Mouse (Mus musculus) fibroblast of lung, adult 2 months (primary cell): ENCODE data around the gene Tspan31.
"Not testable (repeated sequence)": the region's sequence is repeated elsewhere in the genome, so short reads cannot be mapped to it uniquely, and the experiment has no call there.

ENCODE experiments used
- DNase-seq: peaks from one replicate; pipeline ENCODE4 v3.0.0-alpha.2; 2011; ENCODE audit warnings: low read depth

Tspan31 gene

DNA sequence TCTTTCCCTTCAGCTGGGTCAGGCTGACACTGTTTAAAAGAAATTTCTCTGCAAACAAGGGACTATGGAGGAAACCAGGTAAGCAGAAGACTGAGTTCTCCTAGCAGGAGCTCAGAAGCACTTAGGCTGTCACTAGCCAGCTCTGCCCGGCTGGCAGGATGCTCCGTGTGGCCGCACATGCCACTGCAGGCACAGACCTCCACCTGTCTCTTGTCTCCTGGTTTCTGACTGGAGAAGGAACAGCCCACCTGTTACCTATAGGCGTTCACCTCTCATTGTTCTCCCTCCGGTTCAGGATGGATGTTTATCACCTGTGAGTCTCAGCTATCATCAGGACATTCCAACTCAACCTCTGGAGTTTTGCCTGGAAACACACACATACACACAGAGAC is 13.8 kb upstream of the Tspan31 start:
- DNase-seq = no peak

- DNase-seq = no peak
These were observed 13.3 kb upstream of the Tspan31 start for GRCm38 (mm10) chr10:127083292-127083914.

DNA sequence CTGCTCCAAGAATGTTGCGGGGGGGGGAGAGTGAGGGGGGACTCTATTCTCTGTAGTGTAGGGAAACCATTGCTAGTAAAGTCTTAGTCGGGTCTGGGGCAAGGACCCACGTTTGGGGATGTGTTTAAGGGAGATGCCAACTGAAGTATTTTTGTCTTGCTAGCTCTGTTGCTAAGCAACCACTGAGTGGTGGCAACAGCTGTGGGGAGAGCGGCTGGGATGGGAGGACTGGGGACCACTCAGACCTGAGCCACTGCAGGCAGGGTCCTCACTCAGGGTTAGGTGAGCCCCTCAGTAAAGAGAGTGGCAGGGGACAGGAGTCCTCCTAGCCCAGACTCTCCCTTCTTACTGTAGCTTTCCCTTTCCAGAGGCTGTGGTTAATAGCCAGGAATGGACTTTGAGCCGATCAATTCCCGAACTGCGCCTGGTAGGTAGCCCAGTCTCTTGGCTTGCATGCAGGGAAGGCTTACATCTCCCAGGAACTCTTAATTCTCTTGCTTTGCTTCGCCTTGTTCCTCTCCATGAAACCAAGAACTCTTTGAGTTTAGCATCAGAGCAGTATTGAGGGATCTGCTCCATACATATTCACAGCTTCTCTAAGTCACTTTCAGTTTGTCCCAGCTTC is 12.0 kb upstream of the Tspan31 start:
- no peak for DNase-seq

GRCm38 (mm10) chr10:127080901-127081780 is 11.1 kb upstream of the Tspan31 start:
- DNase-seq = no peak

DNA sequence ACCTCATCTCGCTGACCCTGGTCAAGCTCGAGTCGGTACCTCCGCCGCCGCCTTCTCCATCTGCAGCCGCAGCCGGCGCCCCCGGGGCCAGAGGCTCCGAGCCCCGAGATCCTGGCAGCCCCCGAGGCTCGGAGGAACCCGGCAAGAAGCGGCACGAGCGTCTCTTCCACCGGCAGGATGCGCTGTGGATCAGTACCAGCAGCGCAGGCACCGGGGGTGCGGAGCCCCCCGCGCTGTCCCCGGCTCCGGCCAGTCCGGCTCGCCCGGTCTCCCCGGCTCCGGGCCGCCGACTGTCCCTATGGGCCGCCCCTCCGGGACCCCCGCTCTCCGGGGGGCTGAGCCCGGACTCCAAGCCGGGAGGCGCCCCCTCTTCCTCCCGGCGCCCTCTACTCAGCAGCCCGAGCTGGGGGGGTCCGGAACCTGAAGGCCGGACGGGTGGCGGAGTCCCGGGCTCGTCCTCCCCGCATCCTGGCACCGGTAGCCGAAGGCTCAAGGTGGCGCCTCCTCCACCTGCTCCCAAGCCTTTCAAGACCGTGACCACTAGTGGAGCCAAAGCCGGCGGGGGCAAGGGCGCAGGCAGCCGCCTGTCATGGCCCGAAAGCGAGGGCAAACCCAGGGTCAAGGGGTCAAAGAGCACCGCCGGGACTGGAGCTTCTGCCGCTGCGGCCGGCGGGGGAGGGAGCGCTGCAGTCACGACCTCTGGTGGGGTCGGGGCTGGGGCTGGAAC is 9.8 kb upstream of the Tspan31 start:
- no peak for DNase-seq

DNA sequence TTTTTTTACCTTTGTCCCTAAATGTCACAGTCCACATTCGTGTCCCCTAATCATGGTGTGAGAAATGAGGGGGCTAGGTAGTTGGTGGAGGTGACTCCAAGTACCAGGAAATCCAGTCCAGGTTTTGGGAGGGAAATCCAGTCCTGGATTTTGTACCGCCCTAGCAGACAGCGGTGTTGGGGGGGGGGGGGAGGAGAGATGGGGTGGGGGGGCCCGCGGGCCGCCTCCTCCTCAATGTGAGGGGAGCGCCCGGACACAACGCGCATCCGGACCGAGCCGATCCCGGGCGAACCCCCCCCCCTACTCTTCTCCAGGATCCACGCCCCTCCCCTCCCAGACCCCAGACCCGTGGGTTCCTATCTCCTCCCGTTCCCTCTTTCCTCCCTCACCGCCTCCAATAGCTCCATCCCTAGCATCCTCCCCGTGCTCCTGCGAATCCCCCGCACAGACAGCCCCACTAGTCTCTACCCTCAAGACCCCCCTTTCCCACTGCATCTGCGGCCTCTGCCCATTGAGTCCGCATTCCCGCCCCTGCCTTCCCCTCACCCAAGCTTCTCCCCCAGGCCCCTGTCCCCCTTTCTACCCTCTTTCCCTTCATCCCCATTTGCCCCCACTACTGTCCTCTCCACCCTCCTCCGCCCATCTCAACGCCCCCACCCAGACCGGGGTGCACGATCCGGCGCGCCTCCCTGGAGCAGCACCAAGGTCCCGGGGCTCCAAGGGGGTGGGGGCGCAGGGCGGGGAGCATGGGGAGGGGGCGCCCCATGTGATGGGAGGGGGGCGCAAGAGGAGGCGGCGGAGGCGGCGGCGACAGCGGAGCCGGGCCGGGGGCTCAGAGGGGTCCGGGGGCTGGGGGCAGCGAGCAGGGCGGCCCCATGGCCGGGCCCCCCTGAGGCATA is 8.9 kb upstream of the Tspan31 start:
- no peak for DNase-seq

GRCm38 (mm10) chr10:127078001-127078676 is 8.1 kb upstream of the Tspan31 start:
- no peak for DNase-seq

DNA sequence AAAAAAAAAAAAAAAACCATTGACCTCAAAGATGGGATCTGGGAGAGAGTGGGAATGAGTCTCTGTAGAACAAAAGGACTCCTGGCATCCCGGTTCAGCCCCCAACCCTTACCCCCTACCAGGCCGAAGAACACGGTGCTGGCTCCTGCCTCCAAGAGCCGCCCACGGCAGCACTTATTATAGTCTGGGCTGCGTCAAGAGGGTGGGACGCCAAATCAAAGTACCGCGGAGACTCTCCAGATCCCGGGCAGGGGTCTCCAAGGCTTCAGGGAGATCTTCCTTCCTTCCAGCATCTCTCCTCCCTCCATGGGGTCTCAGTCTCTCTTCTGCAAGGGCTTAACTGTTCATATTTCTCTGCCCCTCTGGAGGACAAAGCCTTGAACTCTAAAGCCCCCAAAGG is 7.5 kb upstream of the Tspan31 start:
- no peak for DNase-seq

- DNase-seq = no peak
These were observed 6.0 kb upstream of the Tspan31 start for GRCm38 (mm10) chr10:127076082-127076481.

- DNase-seq = no peak
These were observed 5.6 kb upstream of the Tspan31 start for GRCm38 (mm10) chr10:127075651-127076050.

- no peak for DNase-seq
These were observed 5.0 kb upstream of the Tspan31 start, which contains the start of gene Agap2 for GRCm38 (mm10) chr10:127075080-127075479. Agap2 (plus strand) TSS chr10:127075284.

- DNase-seq = no peak
These were observed 3.9 kb upstream of the Tspan31 start for GRCm38 (mm10) chr10:127073981-127074380.

- DNase-seq = not testable (repeated sequence)
These were observed 2.9 kb upstream of the Tspan31 start for GRCm38 (mm10) chr10:127072969-127073368.

DNA sequence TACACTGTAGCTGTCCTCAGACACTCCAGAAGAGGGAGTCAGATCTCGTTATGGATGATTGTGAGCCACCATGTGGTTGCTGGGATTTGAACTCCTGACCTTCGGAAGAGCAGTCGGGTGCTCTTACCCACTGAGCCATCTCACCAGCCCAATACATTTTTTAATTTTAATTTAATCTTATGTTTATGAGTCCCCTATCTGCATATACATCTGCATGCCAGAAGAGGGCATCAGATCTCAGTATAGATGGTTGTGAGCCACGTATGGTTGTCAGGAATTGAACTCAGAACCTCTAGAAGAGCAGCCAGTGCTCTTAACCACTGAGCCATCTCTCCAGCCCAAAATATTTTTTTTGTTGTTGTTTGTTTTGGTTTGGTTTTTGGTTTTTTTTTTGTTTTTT is 2.2 kb upstream of the Tspan31 start:
- DNase-seq = not testable (repeated sequence)

DNA sequence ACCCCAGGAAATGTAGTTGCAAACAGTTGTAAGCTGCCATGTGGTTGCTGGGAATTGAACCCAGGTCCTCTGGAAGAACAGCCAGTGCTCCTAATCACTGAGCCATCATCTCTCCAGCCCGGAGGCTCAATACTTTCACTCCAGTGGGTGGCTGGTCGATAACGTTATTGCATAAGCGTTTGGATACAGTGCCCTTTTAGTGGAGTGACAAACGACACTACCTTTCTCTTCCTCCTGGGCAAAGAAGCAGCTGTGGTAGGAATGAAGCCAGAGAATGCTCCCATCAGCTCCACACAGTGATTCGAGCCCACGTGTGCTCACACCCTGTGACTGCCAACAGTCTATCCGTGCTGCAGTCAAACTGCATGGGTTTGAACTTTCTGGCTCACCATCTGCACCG is 1.1 kb upstream of the Tspan31 start:
- no peak for DNase-seq

- no peak for DNase-seq
These were observed 529 bp downstream of the Tspan31 start for GRCm38 (mm10) chr10:127069281-127070189.

DNA sequence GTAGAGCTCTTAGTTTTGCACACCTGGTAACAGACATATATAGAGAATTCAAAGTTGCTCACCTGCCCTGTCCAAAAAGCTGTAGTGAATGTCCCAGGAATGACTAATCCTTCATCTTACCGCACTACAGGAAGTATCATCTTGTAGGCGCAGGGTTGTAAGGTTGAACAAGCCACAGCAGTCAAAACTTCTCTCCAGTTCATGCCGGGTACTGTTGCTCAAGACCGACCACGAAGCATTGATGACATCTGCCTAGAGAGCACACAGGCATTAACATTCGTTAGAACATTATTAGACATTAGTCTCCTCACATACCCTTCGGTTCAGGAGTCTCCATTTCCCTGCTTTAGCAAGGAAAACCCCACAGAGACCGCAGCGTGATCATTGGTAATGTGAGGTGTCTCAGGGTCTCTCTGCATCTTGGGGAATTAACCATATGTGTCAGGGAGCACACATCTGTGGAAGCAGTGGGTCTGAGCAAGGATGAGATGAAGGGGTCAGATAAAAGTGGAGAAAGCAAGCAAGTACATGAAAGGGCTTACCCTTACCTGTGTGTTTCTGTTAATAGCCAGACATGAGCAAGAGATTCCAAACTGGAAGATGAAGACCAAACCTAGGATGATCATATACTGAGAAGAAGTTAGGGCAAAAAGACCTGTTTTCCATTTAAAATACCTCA is 1.6 kb downstream of the Tspan31 start:
- no peak for DNase-seq

DNA sequence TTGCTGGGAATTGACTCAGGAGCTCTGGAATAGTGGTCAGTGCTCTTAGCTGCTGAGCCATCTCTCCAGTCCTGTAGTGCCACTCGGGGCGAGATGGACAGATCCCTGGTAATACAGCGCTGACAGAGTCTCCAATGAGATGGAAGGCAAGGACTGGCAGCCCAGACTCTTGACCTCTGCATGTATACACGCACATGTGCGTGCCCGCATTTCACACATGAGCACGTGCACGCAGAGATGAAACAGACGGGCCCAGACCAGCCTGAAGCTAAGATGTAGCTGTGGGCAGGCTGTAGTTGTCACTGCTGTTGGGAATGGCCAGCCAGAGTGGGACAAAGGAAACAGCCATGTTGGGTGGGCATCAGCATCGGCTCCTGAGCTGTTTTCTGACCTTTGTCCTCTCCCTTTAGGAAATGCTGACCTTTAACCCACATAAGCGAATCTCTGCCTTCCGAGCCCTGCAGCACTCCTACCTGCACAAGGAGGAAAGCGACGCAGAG is 3.5 kb downstream of the Tspan31 start:
- DNase-seq = no peak

GRCm38 (mm10) chr10:127065981-127066380 is 4.1 kb downstream of the Tspan31 start:
- no peak for DNase-seq
